Mouse (Mus musculus) adrenal gland, postnatal 4 days (tissue): ENCODE data around the gene Foxd4. TPM values are rescaled to one million over a fixed set of nuclear protein-coding genes. Genes with fewer than 3 reads are reported as not detected.

ENCODE experiments used
- DNase-seq, 2 experiments: peaks; one replicate each; pipeline ENCODE4 v3.0.0; 2021 to 2022; ENCODE audit warnings: low spot score in 2 of 2, mixed read lengths in 2 of 2
- long read RNA-seq, 2 experiments: library from polyadenylated mRNA; stranded (forward); transcript quantifications; one replicate each; pipeline ENCODE4 v2.0.0; 2021
- total RNA-seq, 2 experiments: library from RNA; stranded (reverse); gene quantifications; 2 replicates each; pipeline ENCODE4 v1.2.3; 2021

Gene Foxd4
- total RNA-seq, result not detected
- long read RNA-seq, experiment 1, result 0 reads
- long read RNA-seq, experiment 2, result 0 reads

GRCm38 (mm10) chr19:24900581-24901220 is at the start of gene Foxd4:
TSS of gene Foxd4 (minus strand) at chr19:24901197.
- no peak for DNase-seq

GRCm38 (mm10) chr19:24945521-24946262 is 44.7 kb upstream of the Foxd4 start:
- no peak for DNase-seq

GRCm38 (mm10) chr19:24937084-24937483 is 36.1 kb upstream of the Foxd4 start:
- no peak for DNase-seq

GRCm38 (mm10) chr19:24929041-24929440 is 28.0 kb upstream of the Foxd4 start:
- DNase-seq, result no peak

- no peak for DNase-seq
Measured at GRCm38 (mm10) chr19:24920866-24921265, 19.9 kb upstream of the Foxd4 start.

- DNase-seq, result no peak
Measured at GRCm38 (mm10) chr19:24908385-24909155, 7.6 kb upstream of the Foxd4 start.

- no peak for DNase-seq
Measured at GRCm38 (mm10) chr19:24907655-24908054, 6.7 kb upstream of the Foxd4 start.

GRCm38 (mm10) chr19:24902821-24903220 is 1.8 kb upstream of the Foxd4 start:
- DNase-seq, result no peak

GRCm38 (mm10) chr19:24902256-24902655 is 1.3 kb upstream of the Foxd4 start:
- no peak for DNase-seq

GRCm38 (mm10) chr19:24901666-24902065 is 669 bp upstream of the Foxd4 start:
- DNase-seq, result no peak

GRCm38 (mm10) chr19:24899578-24900544 is 1.1 kb downstream of the Foxd4 start:
- no peak for DNase-seq

GRCm38 (mm10) chr19:24898737-24899577 is 2.0 kb downstream of the Foxd4 start:
- no peak for DNase-seq

- DNase-seq, result no peak
Measured at GRCm38 (mm10) chr19:24897896-24898736, 2.9 kb downstream of the Foxd4 start.

GRCm38 (mm10) chr19:24897006-24897895 is 3.7 kb downstream of the Foxd4 start:
- DNase-seq, result no peak

GRCm38 (mm10) chr19:24896536-24896935 is 4.5 kb downstream of the Foxd4 start:
- no peak for DNase-seq

- DNase-seq, result no peak
Measured at GRCm38 (mm10) chr19:24886888-24887287, 14.1 kb downstream of the Foxd4 start.

GRCm38 (mm10) chr19:24885504-24885903 is 15.5 kb downstream of the Foxd4 start:
- no peak for DNase-seq

- no peak for DNase-seq
Measured at GRCm38 (mm10) chr19:24881237-24881636, 19.8 kb downstream of the Foxd4 start.
